Mouse (Mus musculus) olfactory bulb, adult 2 months (tissue): ENCODE results near the gene Clk2. TPM values are rescaled to one million over a fixed set of nuclear protein-coding genes. Genes with fewer than 3 reads are reported as not detected.

Experiments used
- H3K27ac ChIP-seq: fragments of 200-500 bp; 2 replicates; pipeline ENCODE4 v1.5.1; 2012; ENCODE audit warnings: low read depth, low read length; ENCODE audit not compliant: insufficient read depth
- H3K4me1 ChIP-seq: fragments of 200-500 bp; 2 replicates; pipeline ENCODE4 v1.6.1; 2012; ENCODE audit warnings: low read length; ENCODE audit not compliant: control insufficient read depth, insufficient read depth
- H3K4me3 ChIP-seq: fragments of 200-500 bp; 2 replicates; pipeline ENCODE4 v1.5.1; 2012; ENCODE audit warnings: mild to moderate bottlenecking, low read depth, low read length, moderate library complexity; ENCODE audit not compliant: insufficient read depth
- CTCF ChIP-seq: fragments of 200-500 bp; IDR thresholded peaks from 2 replicates; pipeline ENCODE4 v1.5.1; 2012; ENCODE audit warnings: low read depth, mild to moderate bottlenecking, low read length, moderate library complexity; ENCODE audit not compliant: insufficient read depth
- POLR2A ChIP-seq: fragments of 200-500 bp; IDR thresholded peaks from 2 replicates; pipeline ENCODE4 v1.6.1; 2012; ENCODE audit warnings: mild to moderate bottlenecking, low read depth, low read length, moderate library complexity; ENCODE audit not compliant: insufficient read depth
- WGBS: fragments of 180-500 bp; shearing (Covaris S2); methylation state at CpG from one replicate; pipeline ENCODE4 v1.1.7; 2018; 5-methylcytosine and 5-hydroxymethylcytosine counted together
- polyA plus RNA-seq: library from polyadenylated mRNA; stranded (reverse); fragments of >200 nt; gene quantifications from 2 replicates; pipeline ENCODE4 v1.2.4, GENCODE M21; 2012; ENCODE audit warnings: low replicate concordance; ENCODE audit not compliant: missing spikeins, insufficient read depth, insufficient read length

Gene Clk2
- polyA plus RNA-seq, 1 experiment: not detected

DNA sequence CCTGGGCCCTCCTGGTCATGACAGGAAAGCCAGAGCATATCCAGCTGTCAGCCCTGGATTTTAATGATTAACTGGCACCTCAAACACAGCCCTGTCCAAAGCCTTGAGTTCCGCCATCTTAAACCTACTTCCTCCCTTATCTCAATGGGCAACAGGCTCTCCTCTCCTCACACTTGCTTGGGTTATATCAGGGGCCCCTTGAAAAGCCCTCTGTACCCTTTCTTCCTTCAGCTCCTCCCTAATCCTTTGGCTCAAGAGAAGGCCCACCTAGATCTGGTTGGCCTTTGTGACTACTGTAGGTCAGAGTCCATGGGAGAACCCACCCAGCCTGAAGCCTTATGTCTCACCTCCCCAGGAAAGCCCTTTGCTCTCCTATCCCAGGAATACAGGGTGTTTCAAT, 30.8 kb upstream of the Clk2 start:
- no peak overlapping the region for H3K4me3 ChIP-seq
- H3K4me1 ChIP-seq: peaks cover 14% of the 10 kb centered on the region
- H3K27ac ChIP-seq: no peak overlapping the region
- TF ChIP-seq POLR2A (no peak), CTCF (no peak)
- WGBS: 100% methylated on average over 1 of the region's 1 CpGs

DNA sequence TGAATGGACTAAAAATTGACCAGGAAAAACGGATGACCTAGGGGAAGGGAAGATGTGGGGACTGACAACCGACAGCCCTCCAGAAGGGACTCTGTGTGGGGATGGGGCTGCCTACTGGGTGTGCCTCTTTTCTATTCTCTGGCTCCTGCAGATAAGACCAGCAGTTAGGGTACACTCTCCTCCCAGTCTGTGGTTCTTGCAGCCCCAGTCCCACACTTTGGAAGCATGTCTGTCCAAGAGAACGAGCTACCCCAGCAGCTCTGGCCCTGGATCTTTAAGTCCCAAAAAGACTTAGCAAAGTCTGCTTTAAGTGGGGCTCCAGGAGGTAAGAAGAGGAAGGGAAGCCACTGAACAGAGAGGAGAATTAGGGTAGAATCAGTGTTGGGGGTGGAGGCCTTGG, 28.6 kb upstream of the Clk2 start, which contains the start of gene Pklr:
Gene Pklr (plus strand): TSS at position 185 of the 400 bp plus-strand sequence.
- H3K4me3 ChIP-seq: no peak within 1 kb of the TSS
- WGBS: 80% methylated on average over 3 of the region's 3 CpGs
- TF ChIP-seq POLR2A (no peak), CTCF (no peak)
- peaks cover 14% of the 10 kb centered on the region for H3K4me1 ChIP-seq
- no peak within 1 kb of the TSS for H3K27ac ChIP-seq

DNA sequence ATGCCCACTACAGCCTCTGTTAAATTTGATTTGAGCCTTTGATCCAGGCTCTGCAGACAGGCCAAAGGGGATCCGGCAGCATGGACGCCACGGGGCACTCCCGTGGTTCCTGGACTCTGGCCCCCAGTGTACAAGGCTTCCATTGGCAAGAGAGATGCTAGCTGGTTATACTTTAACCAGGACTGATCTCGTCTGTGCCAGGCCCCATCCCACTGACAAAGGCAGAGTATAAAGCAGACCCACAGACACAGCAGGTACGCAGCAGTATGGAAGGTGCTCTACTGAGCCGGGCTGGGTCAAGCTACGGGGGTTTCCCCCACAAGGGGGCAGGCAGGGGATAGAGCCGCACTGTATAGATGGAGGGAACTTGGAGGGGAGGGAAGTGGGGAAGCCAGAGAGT, 28.2 kb upstream of the Clk2 start:
- H3K4me3 ChIP-seq: no peak overlapping the region
- H3K27ac ChIP-seq: no peak overlapping the region
- H3K4me1 ChIP-seq: peaks cover 14% of the 10 kb centered on the region
- 60% methylated on average over 9 of the region's 9 CpGs for WGBS
- no peak for TF ChIP-seq CTCF
- TF ChIP-seq POLR2A: no peak

DNA sequence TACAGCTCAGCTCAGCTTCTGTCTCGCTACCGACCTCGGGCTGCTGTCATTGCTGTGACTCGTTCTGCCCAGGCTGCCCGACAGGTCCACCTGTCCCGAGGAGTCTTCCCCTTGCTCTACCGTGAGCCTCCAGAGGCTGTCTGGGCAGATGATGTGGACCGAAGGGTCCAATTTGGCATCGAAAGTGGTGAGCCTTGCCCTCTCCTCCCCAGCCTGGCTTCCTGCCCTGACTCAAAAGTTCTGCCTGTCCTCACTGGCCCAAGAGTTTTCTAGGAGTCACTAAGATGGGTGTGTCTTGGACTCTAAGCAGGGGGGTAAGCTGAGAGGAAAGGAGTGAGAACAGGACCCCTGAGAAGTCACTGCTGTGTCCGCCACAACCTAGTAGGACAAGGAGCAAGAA, 19.8 kb upstream of the Clk2 start:
- Histone ChIP-seq H3K27ac (no peak overlapping the region), H3K4me3 (no peak overlapping the region), H3K4me1 (no peaks in the 10 kb centered on the region)
- TF ChIP-seq POLR2A (no peak), CTCF (no peak)
- 76% methylated on average over 10 of the region's 10 CpGs for WGBS

DNA sequence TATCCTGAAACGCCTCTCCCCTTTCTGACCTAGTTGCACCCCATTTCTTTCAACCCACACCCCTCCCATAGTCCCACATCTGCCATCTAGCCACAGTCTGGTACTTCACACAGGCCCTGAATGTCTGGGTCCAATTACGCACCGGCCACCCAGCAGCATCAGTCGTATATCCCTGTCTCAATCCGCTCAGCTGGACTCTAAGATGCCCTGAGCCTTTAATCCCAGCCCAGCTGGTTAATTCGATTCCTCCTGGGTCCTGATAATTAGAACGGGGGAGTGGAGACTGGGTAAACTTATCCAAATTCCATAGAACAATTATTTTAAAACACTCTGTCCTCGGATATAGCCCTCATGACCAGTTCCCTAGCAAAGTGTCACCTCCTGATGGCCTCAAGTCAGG, 19.0 kb upstream of the Clk2 start:
- TF ChIP-seq CTCF: no peak
- TF ChIP-seq POLR2A: no peak
- Histone ChIP-seq H3K4me1 (no peaks in the 10 kb centered on the region), H3K27ac (no peak overlapping the region), H3K4me3 (no peak overlapping the region)
- 40% methylated on average over 8 of the region's 8 CpGs for WGBS

DNA sequence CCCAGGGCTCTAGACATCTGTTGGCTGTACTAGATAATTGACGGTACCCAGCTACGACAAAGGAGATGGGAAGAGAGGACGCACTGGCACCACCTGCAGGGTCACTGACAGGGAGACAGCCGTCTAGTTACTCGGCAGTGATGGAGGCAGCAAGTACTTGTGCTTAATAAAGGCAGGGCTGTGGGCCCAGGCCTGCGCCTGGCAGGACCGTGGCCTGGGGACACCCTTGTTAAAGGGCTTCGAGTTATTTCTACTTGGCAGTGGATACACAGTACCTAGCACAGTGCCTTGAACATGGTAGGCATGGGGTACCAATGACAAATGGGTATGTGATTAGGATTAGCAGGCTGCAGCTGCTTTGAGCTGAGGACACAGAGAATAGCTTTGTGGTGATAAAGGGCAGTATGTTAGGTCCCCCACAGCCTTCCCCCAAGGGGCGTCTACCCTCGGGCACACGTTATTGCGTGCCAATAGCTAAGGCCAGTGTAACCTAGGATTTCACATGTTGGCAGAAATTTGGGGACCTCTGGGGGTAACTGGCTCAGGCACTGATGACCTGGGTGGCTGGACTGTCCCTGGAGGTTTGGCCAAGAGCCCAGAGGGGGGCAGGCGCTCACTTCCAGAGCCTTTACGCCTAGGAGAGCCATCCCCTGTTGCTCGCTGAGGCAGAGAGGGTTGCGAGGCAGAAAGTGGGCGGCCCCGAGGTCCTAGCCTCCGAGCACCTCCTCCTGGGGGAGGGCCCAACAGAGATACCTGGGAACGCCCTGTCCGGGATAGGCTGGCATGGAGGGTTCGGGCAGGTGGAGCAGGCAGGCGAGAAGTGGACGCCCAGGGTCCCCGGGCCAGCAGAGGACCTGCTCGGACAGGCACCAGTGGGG, 17.3 kb upstream of the Clk2 start:
- no peak overlapping the region for H3K4me3 ChIP-seq
- no peak overlapping the region for H3K27ac ChIP-seq
- 55% methylated on average over 26 of the region's 26 CpGs for WGBS
- peaks cover under 1% of the 10 kb centered on the region; the same call in 1 of the 2 replicates for H3K4me1 ChIP-seq
- TF ChIP-seq CTCF: no peak
- TF ChIP-seq POLR2A: no peak

DNA sequence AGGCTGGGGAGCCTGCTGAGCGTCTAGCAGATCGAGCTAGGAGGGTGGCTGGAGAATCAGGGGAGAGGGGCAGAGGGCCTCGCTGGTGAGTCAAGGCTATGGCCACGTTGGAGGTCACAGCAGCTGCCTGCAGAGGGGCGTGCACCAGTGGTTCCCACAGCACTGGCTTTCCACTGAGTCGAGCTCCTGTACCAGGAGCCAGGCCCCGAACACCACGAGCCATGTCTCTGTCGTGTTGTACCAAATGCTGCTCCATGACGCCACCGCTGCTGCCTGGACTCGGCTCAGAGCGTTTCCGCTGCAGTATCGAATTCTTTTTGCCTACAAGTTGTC, 16.6 kb upstream of the Clk2 start:
- Histone ChIP-seq H3K27ac (no peak overlapping the region), H3K4me1 (peaks cover 4% of the 10 kb centered on the region; the same call in 1 of the 2 replicates), H3K4me3 (no peak overlapping the region)
- TF ChIP-seq CTCF (no peak), POLR2A (no peak)
- 42% methylated on average over 15 of the region's 15 CpGs for WGBS

DNA sequence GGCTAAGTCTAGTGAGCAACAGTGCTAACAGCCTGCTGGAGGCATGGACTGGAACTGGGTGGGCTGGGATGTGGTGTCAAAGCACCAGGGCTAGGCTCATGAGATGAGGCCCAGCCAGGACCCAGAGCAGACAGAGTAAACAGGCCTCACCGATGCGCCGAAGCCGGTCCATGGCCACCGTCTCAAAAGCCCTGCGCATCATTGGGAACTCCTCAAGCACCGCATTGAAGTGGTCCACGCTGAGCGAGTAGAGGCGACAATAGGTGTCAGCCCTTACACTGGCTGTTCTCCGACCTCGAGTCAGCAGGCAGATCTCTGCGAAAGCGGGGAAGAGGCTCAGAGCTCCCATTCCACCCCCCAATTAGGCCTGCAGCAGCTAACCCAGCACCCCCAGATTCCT, 16.0 kb upstream of the Clk2 start:
- TF ChIP-seq POLR2A (no peak), CTCF (no peak)
- Histone ChIP-seq H3K4me3 (no peak overlapping the region), H3K27ac (no peak overlapping the region), H3K4me1 (peaks cover 4% of the 10 kb centered on the region; the same call in 1 of the 2 replicates)
- WGBS: 85% methylated on average over 14 of the region's 14 CpGs

DNA sequence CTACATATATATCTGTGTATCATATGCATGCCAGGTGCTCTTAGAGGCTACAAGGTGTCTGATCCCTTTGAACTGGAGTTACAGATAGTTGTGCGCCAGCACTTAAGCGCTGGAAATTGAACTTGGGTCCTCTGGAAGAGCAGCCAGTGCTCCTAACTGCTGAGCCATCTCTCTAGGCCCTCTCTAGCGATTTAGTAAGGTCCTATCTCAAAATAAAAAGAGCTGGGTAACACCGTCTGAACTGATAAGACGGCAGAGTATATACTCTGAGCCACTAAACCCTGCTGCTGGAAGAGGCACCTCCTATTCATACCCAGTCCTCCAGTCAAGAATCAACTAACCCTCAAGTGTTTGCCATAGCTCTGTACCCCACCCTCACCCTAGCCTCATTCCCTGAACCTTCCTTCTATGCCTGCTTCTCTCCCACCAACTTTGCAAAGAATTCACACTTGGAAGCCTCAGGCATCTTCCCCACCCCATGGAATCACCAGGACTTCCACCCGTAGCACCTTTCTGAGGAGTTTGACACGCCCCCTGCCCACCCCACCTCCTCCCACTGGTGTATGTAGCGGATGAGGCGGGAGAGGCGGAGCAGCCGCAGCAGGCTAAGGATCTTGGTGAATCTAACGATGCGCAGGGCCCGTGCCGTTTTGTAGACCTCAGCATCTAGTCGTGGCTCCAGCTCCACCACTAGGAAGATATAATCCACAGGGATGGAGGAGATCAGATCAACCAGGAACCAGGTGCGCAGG, 12.3 kb upstream of the Clk2 start:
- no peak for TF ChIP-seq CTCF
- TF ChIP-seq POLR2A: no peak
- 67% methylated on average over 17 of the region's 17 CpGs for whole genome bisulfite sequencing
- H3K27ac ChIP-seq: no peak overlapping the region
- H3K4me1 ChIP-seq: peaks cover 4% of the 10 kb centered on the region; the same call in 1 of the 2 replicates
- H3K4me3 ChIP-seq: no peak overlapping the region
